Mouse (Mus musculus) liver, adult 2 months (tissue): ENCODE results near the gene Hpse2. TPM values are rescaled to one million over a fixed set of nuclear protein-coding genes. Genes with fewer than 3 reads are reported as not detected.

Experiments
- DNase-seq: peaks from one replicate; pipeline ENCODE4 v3.0.0-alpha.2; 2011; ENCODE audit warnings: low read depth, low spot score; ENCODE audit errors: extremely low read depth
- H3K27ac ChIP-seq: fragments of 200-500 bp; replicated peaks from 2 replicates; pipeline ENCODE4 v1.5.1; 2012; ENCODE audit warnings: low read depth, mild to moderate bottlenecking, control low read depth, inconsistent platforms, low read length; ENCODE audit not compliant: insufficient read depth
- H3K27me3 ChIP-seq: fragments of 200-500 bp; 2 replicates; pipeline ENCODE4 v1.6.1; 2012; ENCODE audit warnings: mild to moderate bottlenecking, moderate library complexity, low read length, inconsistent platforms; ENCODE audit not compliant: control insufficient read depth, insufficient read depth
- H3K36me3 ChIP-seq: fragments of 200-500 bp; 2 replicates; pipeline ENCODE4 v1.6.1; 2012; ENCODE audit warnings: low read length, inconsistent platforms; ENCODE audit not compliant: control insufficient read depth, insufficient read depth
- H3K4me1 ChIP-seq: fragments of 200-500 bp; 2 replicates; pipeline ENCODE4 v1.6.1; 2011; ENCODE audit warnings: low read length; ENCODE audit not compliant: control insufficient read depth, insufficient read depth
- H3K4me3 ChIP-seq: fragments of 200-500 bp; 2 replicates; pipeline ENCODE4 v1.5.1; 2011; ENCODE audit warnings: low read depth, mild to moderate bottlenecking, control low read depth, low read length, moderate library complexity; ENCODE audit not compliant: insufficient read depth
- H3K79me2 ChIP-seq: fragments of 200-500 bp; 2 replicates; pipeline ENCODE4 v1.6.1; 2012; ENCODE audit warnings: inconsistent platforms, mild to moderate bottlenecking, low read length, moderate library complexity; ENCODE audit not compliant: control insufficient read depth, insufficient read depth
- H3K9ac ChIP-seq: fragments of 200-500 bp; 2 replicates; pipeline ENCODE4 v1.6.1; 2012; ENCODE audit warnings: low read depth, mild to moderate bottlenecking, control low read depth, inconsistent platforms, low read length
- CTCF ChIP-seq: fragments of 200-500 bp; IDR thresholded peaks from 2 replicates; pipeline ENCODE4 v1.5.1; 2011; ENCODE audit warnings: low read depth, low read length, control low read depth
- POLR2A ChIP-seq: fragments of 200-500 bp; IDR thresholded peaks from 2 replicates; pipeline ENCODE4 v1.6.1; 2011; ENCODE audit warnings: low read length, control low read depth; ENCODE audit not compliant: insufficient read depth; ENCODE audit errors: extremely low read depth
- WGBS: fragments of 180-500 bp; shearing (Covaris S2); methylation state at CpG from one replicate; pipeline ENCODE4 v1.1.7; 2018; 5-methylcytosine and 5-hydroxymethylcytosine counted together
- polyA plus RNA-seq: library from polyadenylated mRNA; depleted of rRNA; stranded (reverse); fragments of >200 nt; gene quantifications from 2 replicates; pipeline ENCODE4 v1.2.3, GENCODE M21; 2012
- total RNA-seq: library from RNA; depleted of rRNA; stranded (reverse); fragments of >200 nt; gene quantifications from 2 replicates; pipeline ENCODE4 v1.2.3, GENCODE M21; 2014

The Hpse2 gene
- total and polyA plus RNA-seq, 2 experiments = not detected

DNA sequence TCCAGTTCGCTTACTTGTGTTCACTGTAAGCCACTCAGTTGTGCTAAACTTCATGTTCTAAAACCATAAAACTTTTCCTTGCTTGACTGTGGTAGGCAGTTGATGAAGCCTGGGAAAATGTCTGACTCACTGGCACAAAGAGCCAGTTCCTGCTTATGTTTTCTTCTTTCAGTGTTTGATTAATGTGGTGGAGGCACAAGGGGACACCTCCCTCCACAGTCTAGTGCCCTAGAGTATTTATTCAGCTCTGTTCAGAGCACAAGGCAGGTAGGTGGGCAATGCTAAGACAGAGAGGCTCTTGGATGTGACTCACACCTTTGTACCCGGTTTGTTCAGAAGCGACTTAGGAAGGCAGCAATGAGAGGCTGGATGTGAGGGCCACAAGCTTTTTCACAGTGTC lies 560.3 kb downstream of the Hpse2 start:
- WGBS = 90% methylated on average over 3 of the region's 3 CpGs

DNA sequence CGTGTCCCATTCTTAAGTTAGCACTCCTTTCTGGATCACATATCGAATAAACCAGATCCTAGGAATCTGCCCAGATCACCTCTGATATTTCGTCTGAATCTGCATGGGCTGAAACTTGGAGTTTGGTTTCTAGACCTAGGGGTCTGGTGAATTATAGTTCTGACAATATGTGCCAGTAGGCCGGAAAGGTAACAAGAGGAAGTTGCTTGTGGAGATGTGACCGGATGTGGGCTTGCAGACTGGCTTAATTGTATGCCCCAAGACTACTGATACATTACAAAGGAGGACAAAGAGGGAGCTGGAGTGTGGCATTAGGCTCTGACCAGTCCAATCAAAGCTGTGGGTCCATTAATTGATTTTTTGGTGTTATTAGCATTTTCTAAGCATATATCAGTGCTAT lies 568.0 kb downstream of the Hpse2 start:
- Histone ChIP-seq H3K27me3 (no peaks in the 10 kb centered on the region), H3K79me2 (no peaks in the 10 kb centered on the region), H3K27ac (no peak overlapping the region), H3K4me3 (no peak overlapping the region), H3K4me1 (no peaks in the 10 kb centered on the region), H3K9ac (no peak overlapping the region), H3K36me3 (no peaks in the 10 kb centered on the region)
- DNase-seq = no peak
- TF ChIP-seq POLR2A = no peak
- TF ChIP-seq CTCF = no peak
- WGBS = 83% methylated on average over 5 of the region's 5 CpGs

More for the DNA sequence above, 560.3 kb downstream of the Hpse2 start:
- Histone ChIP-seq H3K27ac (no peak overlapping the region), H3K9ac (no peak overlapping the region), H3K4me1 (no peaks in the 10 kb centered on the region), H3K27me3 (no peaks in the 10 kb centered on the region), H3K79me2 (no peaks in the 10 kb centered on the region), H3K4me3 (no peak overlapping the region), H3K36me3 (no peaks in the 10 kb centered on the region)
- no peak for DNase-seq
- TF ChIP-seq CTCF = no peak
- TF ChIP-seq POLR2A = no peak

DNA sequence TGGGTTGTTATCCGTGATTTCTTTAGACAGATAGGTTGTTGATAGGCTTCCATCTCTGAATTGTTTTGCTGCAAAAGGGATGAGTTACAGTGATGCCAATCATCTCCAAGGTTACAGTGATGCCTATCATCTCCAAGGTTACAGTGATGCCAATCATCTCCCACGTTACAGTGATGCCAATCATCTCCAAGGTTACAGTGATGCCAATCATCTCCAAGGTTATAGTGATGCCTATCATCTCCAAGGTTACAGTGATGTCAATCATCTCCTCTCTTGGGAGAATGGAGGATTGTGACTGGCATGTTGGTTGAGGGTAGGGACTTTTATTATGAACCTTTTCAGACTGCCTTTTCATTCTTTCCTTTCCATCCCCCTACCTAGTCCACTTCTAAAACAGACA lies 570.4 kb downstream of the Hpse2 start:
- Histone ChIP-seq H3K36me3 (no peaks in the 10 kb centered on the region), H3K4me1 (no peaks in the 10 kb centered on the region), H3K9ac (no peak overlapping the region), H3K4me3 (no peak overlapping the region), H3K27ac (no peak overlapping the region), H3K79me2 (no peaks in the 10 kb centered on the region), H3K27me3 (no peaks in the 10 kb centered on the region)
- no peak for TF ChIP-seq POLR2A
- no peak for TF ChIP-seq CTCF
- WGBS = 66% methylated on average over 2 of the region's 2 CpGs
- no peak for DNase-seq

DNA sequence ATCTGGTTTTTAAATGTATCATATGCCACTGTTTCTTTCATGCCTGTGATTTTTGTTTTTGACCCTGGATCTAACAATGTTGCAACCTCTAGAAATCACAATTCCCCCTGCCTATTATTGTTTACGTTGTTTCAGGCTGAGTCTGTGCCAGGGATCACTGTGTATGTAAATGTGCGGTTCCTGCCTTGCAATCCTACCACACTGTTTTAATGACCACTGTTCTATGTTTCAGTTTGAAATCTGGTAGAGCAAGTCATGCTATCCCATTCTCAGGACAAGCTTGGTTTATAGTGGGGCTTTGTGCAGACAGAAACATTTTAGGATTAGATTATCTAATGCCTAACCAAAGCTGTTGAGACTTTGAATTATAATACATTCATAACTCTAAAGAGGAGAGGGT lies 571.9 kb downstream of the Hpse2 start:
- Histone ChIP-seq H3K36me3 (no peaks in the 10 kb centered on the region), H3K27ac (no peak overlapping the region), H3K4me3 (no peak overlapping the region), H3K27me3 (no peaks in the 10 kb centered on the region), H3K9ac (no peak overlapping the region), H3K79me2 (no peaks in the 10 kb centered on the region), H3K4me1 (no peaks in the 10 kb centered on the region)
- TF ChIP-seq POLR2A (no peak), CTCF (no peak)
- WGBS = 72% methylated on average over 2 of the region's 2 CpGs
- no peak for DNase-seq

DNA sequence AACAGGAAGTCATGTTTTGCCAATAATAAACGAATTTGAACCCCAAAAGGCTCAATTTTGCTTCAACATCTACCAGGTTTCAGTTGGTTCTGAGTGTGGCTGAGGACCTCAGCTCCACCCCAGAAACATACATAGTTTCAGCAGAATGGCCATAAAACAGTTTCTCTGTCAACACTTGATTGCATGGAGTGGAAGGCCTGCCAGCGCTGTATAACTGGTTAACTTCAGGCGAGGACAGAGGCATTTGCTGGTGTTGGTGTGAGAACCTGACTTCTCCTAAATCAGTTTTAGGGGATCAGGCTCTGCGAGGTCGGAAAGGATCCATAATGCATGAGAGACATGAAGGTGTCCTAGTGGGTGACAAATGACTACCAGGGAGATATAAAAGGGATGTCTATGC lies 578.0 kb downstream of the Hpse2 start:
- H3K27me3 ChIP-seq = no peaks in the 10 kb centered on the region
- no peaks in the 10 kb centered on the region for H3K4me1 ChIP-seq
- no peaks in the 10 kb centered on the region for H3K79me2 ChIP-seq
- WGBS = 71% methylated on average over 5 of the region's 5 CpGs
- no peak overlapping the region for H3K9ac ChIP-seq
- DNase-seq = no peak
- no peak overlapping the region for H3K4me3 ChIP-seq
- no peak overlapping the region for H3K27ac ChIP-seq
- TF ChIP-seq CTCF (no peak), POLR2A (no peak)
- H3K36me3 ChIP-seq = no peaks in the 10 kb centered on the region

DNA sequence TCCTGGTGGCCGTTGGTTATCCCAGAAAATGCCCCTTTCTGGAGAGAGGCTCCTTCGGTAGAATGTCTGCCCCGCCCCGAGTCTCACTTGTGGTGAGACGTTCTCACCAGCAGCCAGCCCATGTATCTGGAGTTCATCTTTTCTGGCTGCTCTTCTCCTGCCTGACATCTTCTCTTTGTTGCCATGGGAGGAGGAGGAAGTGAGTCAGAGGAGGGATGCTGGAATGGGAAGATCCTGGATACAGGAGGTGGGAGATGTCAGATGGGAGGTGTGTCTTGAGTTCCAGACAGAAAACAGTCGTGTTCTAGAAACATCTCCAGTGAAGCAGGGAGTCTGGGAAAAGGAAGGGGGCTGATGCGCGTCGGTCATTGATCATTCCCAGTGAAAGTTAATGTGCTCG lies 578.7 kb downstream of the Hpse2 start:
- no peaks in the 10 kb centered on the region for H3K79me2 ChIP-seq
- no peak overlapping the region for H3K4me3 ChIP-seq
- no peak overlapping the region for H3K27ac ChIP-seq
- DNase-seq = no peak
- no peaks in the 10 kb centered on the region for H3K36me3 ChIP-seq
- TF ChIP-seq CTCF (no peak), POLR2A (no peak)
- no peak overlapping the region for H3K9ac ChIP-seq
- 89% methylated on average over 10 of the region's 10 CpGs for WGBS
- H3K4me1 ChIP-seq = no peaks in the 10 kb centered on the region
- no peaks in the 10 kb centered on the region for H3K27me3 ChIP-seq
